Comparison of ENCODE assay signal across 11 mouse cellular contexts in genomic region chr6:136999707-137000446, GRCm38 (mm10). TPM values are rescaled to one million over a fixed set of nuclear protein-coding genes. Genes with fewer than 3 reads are reported as not detected.
DNase-seq lines count a peak whose midpoint lies in the region; ATAC-seq and TF ChIP-seq lines count a peak whose summit lies in the region.
"Had no signal": no experiment of that assay in that cellular context is flagged by ENCODE, and none has a peak within 500 bp of the region (broad histone marks: within the 10 kb centered on the region; RNA-seq: fewer than 3 reads in every experiment).

No protein-coding gene starts in this region.

- H3K27ac ChIP-seq in forebrain, postnatal 0 days (ENCODE audit: low read depth, low read length): no peak overlapping the region
- H3K27ac ChIP-seq in forebrain, embryonic 11.5 days (ENCODE audit: low read depth, low read length): no peak overlapping the region
- H3K27ac ChIP-seq in spleen, adult 2 months (ENCODE audit: insufficient read depth, low read length): no peak overlapping the region
- H3K27ac ChIP-seq: limb, embryonic 10.5 days had no signal

- peak; percentile 33 for TF ChIP-seq CTCF in forebrain, postnatal 0 days (IDR thresholded peaks at IDR 0.05; ENCODE audit: low read depth)
- TF ChIP-seq CTCF in spleen, adult 2 months (IDR thresholded peaks at IDR 0.05; ENCODE audit: extremely low read depth, insufficient read depth, insufficient read length, insufficient replicate concordance): peak; percentile 8; the same call in 1 of the 2 replicates

- H3K9me3 ChIP-seq in forebrain, postnatal 0 days (ENCODE audit: low read length): no peaks in the 10 kb centered on the region
- H3K9me3 ChIP-seq in forebrain, embryonic 11.5 days (ENCODE audit: control insufficient read depth, low read length): no peaks in the 10 kb centered on the region
- H3K9me3 ChIP-seq: limb, embryonic 10.5 days had no signal

- no peak for TF ChIP-seq POLR2A in spleen, adult 2 months (IDR thresholded peaks at IDR 0.05; ENCODE audit: low read depth, low read length)

- no peak overlapping the region for H3K9ac ChIP-seq in forebrain, postnatal 0 days
- no peak overlapping the region for H3K9ac ChIP-seq in forebrain, embryonic 11.5 days (ENCODE audit: low read length)

- intact Hi-C loops in left cerebral cortex, postnatal 4 days (cut with DNase I): no loop called here

- no peak for DNase-seq in forebrain, postnatal 0 days
- no peak for DNase-seq in forebrain, embryonic 11.5 days (ENCODE audit: low spot score)
- no peak for DNase-seq in spleen, adult 2 months (ENCODE audit: low read depth in 1 of 2, low spot score in 2 of 2)
- DNase-seq in spleen, adult 12 weeks (ENCODE audit: low spot score): no peak
- peak; percentile 57 for DNase-seq in thymus, postnatal 4 days
- no peak for DNase-seq in left cerebral cortex, postnatal 4 days
- DNase-seq in cerebellum, adult 9-11 months: no peak
- DNase-seq: kidney, postnatal 10 days had no signal

- no peak overlapping the region for H3K4me3 ChIP-seq in forebrain, postnatal 0 days (ENCODE audit: low read depth, low read length)
- no peak overlapping the region for H3K4me3 ChIP-seq in forebrain, embryonic 11.5 days (ENCODE audit: low read depth, low read length)
- H3K4me3 ChIP-seq in spleen, adult 2 months (ENCODE audit: extremely low read depth, insufficient read depth, insufficient read length): no peak overlapping the region
- H3K4me3 ChIP-seq: limb, embryonic 10.5 days; megakaryocyte, embryonic 14.5 days had no signal

- no peak overlapping the region for H3K4me2 ChIP-seq in forebrain, postnatal 0 days (ENCODE audit: low read depth)
- no peak overlapping the region for H3K4me2 ChIP-seq in forebrain, embryonic 11.5 days (ENCODE audit: low read depth, low read length, severe bottlenecking)

- H3K4me1 ChIP-seq in forebrain, postnatal 0 days (ENCODE audit: insufficient read depth): no peaks in the 10 kb centered on the region
- peaks cover 3% of the 10 kb centered on the region; the same call in 1 of the 2 replicates for H3K4me1 ChIP-seq in forebrain, embryonic 11.5 days (replicated peaks; ENCODE audit: control insufficient read depth, insufficient read depth, low read length)
- no peaks in the 10 kb centered on the region for H3K4me1 ChIP-seq in spleen, adult 2 months (ENCODE audit: control insufficient read depth, insufficient read depth, insufficient read length)
- H3K4me1 ChIP-seq: limb, embryonic 10.5 days; megakaryocyte, embryonic 14.5 days had no signal

- 90% methylated on average over 15 of the region's 15 CpGs for WGBS in forebrain, postnatal 0 days
- 89% methylated on average over 15 of the region's 15 CpGs for WGBS in forebrain, embryonic 11.5 days
- WGBS in spleen, adult 2 months: 93% methylated on average over 15 of the region's 15 CpGs

- no peaks in the 10 kb centered on the region for H3K27me3 ChIP-seq in forebrain, postnatal 0 days (ENCODE audit: insufficient read depth, low read length)
- H3K27me3 ChIP-seq in forebrain, embryonic 11.5 days (ENCODE audit: control insufficient read depth, insufficient read depth, low read length): no peaks in the 10 kb centered on the region
- no peaks in the 10 kb centered on the region for H3K27me3 ChIP-seq in spleen, adult 2 months (ENCODE audit: control insufficient read depth, insufficient read depth, low read length)

- no peak for ATAC-seq in forebrain, postnatal 0 days
- ATAC-seq in forebrain, embryonic 11.5 days (replicated peaks; ENCODE audit: low FRiP score): no peak
- peak; percentile 57; the same call in 1 of the 2 replicates for ATAC-seq in granulocyte monocyte progenitor cell, adult 5-6 weeks (replicated peaks; ENCODE audit: poor library complexity, severe bottlenecking)

- no peaks in the 10 kb centered on the region for H3K36me3 ChIP-seq in forebrain, postnatal 0 days (ENCODE audit: insufficient read depth)
- H3K36me3 ChIP-seq in forebrain, embryonic 11.5 days (ENCODE audit: control insufficient read depth, insufficient read depth, low read length): no peaks in the 10 kb centered on the region
- H3K36me3 ChIP-seq in spleen, adult 2 months (ENCODE audit: control insufficient read depth, insufficient read depth, low read length): no peaks in the 10 kb centered on the region
- H3K36me3 ChIP-seq: limb, embryonic 10.5 days had no signal

RNA-seq across cellular contexts. Expression of gene Arhgdib, which starts 58.2 kb away (rescaled TPM):
- total RNA-seq in forebrain, postnatal 0 days (2014; rRNA removed): 14.9 and 23.0 TPM in 2 replicates
- polyA plus RNA-seq in forebrain, postnatal 0 days (2015; fragmentation: Nextera tagmentation; extraction: Ambion mirVana): 29.3 and 37.5 TPM in 2 replicates
- polyA plus RNA-seq in forebrain, embryonic 11.5 days (2014; fragmentation: Nextera tagmentation; extraction: Ambion mirVana): 21.3 and 25.2 TPM in 2 replicates
- 361 and 386 TPM in 2 replicates for polyA plus RNA-seq in spleen, adult 2 months (2012; rRNA removed)
- 1,912 and 2,149 TPM in 2 replicates for total RNA-seq in granulocyte monocyte progenitor cell, adult 5-6 weeks (2014; fragmentation: Nextera tagmentation)
- 1,225 and 1,275 TPM in 2 replicates for total RNA-seq in granulocyte monocyte progenitor cell, adult 5-6 weeks (2017)
- total RNA-seq in left cerebral cortex, postnatal 4 days (2021): 10 to 100 TPM; 24.4 to 28.9 TPM

Comparison
In these comparisons a context has a peak if more than half of its experiments do, and no peak if none do; other contexts are left out.
1. RNA of gene Arhgdib, which starts 58.2 kb away (total RNA-seq): 1,225 to 2,149 TPM in granulocyte monocyte progenitor cell, adult 5-6 weeks; 24.4 to 28.9 TPM in left cerebral cortex, postnatal 4 days and 14.9 to 23.0 TPM in forebrain, postnatal 0 days; every median in the first group is over 10 times any median in the second.